Mouse (Mus musculus) E14TG2a.4 (cell line): ENCODE results near the gene Cd2.

ENCODE experiments used
- H3K27me3 ChIP-seq: 2 replicates; pipeline ENCODE4 v1.6.1; 2014; ENCODE audit warnings: low read length, control low read depth; ENCODE audit not compliant: insufficient read depth
- H3K36me3 ChIP-seq: 2 replicates; pipeline ENCODE4 v1.6.1; 2014; ENCODE audit warnings: low read length, control low read depth; ENCODE audit not compliant: insufficient read depth
- H3K4me1 ChIP-seq: replicated peaks from 2 replicates; pipeline ENCODE4 v1.6.1; 2014; ENCODE audit warnings: low read depth, low read length, control low read depth
- H3K4me3 ChIP-seq: replicated peaks from 2 replicates; pipeline ENCODE4 v1.5.1; 2014; ENCODE audit warnings: mild to moderate bottlenecking, low read length
- H3K9me3 ChIP-seq: 2 replicates; pipeline ENCODE4 v1.6.1; 2014; ENCODE audit warnings: low read length, control low read depth
- CTCF ChIP-seq: conservative IDR thresholded peaks from 2 replicates; pipeline ENCODE4 v1.5.1; 2014; ENCODE audit warnings: low read length
- NANOG ChIP-seq: IDR thresholded peaks from 2 replicates; pipeline ENCODE4 v1.6.1; 2014; ENCODE audit warnings: borderline replicate concordance, low read length, mixed read lengths
- POU5F1 ChIP-seq: IDR thresholded peaks from 2 replicates; pipeline ENCODE4 v1.6.1; 2014; ENCODE audit warnings: low read length, borderline replicate concordance

Cd2 gene

DNA sequence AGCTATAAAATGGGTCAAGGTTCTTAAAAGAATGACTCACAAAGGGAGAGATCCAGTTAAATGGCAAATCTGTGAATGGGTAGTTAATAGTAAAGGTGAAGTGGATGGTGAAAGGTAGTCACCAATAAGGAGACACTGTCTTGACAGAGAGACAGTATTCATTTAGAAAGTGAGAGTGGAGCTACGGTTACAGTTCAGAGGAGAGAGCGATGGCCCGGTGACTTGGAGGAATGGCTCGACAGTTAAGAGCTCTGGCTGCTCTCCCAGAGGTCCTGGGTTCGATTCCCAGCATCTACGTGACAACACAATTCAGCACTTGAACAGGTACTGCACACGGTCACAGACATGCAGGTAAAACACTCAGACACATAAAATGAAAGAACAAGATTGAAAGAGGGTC, 2.3 kb upstream of the Cd2 start:
- Histone ChIP-seq H3K36me3 (no peaks in the 10 kb centered on the region), H3K4me3 (no peak overlapping the region), H3K4me1 (peaks cover 38% of the 10 kb centered on the region), H3K9me3 (no peaks in the 10 kb centered on the region), H3K27me3 (no peaks in the 10 kb centered on the region)
- TF ChIP-seq CTCF (no peak), POU5F1 (no peak), NANOG (no peak)

DNA sequence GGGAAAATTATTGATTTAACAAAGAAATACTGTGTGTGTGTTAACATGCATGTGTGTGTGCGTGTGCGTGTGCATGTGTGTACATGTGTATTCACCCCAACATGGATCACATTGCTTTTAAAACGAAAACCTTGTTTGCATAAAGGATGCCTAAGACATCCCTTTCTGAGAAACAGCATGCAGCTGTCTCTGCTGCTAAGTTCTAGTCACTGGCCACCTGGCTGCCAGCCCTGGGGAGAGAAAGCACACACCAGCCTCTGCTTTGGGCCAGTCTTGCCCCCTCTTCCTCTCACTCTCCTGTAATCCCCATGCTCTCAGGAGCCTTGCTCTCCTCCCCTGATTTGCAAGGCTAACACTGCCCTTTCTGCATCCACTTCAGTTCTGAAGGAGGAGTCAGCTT, 1.7 kb upstream of the Cd2 start:
- TF ChIP-seq CTCF (no peak), POU5F1 (no peak)
- Histone ChIP-seq H3K4me3 (no peak overlapping the region), H3K27me3 (no peaks in the 10 kb centered on the region), H3K36me3 (no peaks in the 10 kb centered on the region), H3K9me3 (no peaks in the 10 kb centered on the region), H3K4me1 (peaks cover 33% of the 10 kb centered on the region)

DNA sequence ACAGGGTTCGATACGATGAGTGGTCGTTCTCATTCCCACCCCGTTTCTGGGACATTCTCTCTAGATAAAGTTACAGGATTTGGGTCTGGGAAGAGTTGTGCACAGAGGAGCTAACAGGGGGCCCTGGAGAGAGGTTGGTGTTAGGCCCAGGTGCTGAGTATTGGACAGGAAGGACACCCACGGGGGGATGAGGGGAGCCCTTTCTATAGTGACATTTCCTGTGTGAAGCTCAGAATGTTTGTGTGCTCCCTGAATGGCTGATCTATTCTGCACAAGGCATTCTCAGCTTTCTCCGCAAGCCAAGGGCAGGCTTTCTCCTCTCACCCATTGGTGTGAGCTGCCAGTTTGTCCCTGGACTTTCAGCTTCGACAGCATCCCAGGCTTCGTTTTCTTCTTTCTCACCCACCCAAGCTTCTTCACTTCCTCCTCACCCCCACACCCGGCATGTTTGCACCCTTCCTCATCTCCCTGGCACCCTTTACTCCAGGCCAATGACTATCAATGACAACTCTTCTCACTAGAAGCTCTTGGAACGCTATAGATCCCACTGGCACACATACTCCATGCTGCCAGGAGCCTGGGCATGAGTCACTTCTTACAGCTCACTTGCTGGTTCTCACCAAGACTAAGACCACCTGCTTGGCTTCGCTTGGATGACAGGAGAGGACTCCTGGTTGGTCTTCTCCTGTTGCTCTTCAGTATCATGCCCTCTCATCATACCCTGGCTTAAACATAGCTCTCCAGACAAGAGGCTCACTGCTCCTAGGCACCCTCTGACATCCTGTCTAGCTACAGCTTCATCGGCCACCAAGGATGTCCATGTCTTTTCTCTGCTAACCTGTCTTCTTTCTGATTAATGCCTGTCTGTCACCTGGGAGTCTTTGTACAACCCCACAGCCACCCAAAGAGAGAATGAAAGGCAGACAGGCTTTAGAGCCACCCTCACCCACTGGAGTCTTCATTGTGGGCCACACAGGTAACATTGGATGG, 1.1 kb downstream of the Cd2 start:
- TF ChIP-seq CTCF (no peak), POU5F1 (no peak), NANOG (no peak)

DNA sequence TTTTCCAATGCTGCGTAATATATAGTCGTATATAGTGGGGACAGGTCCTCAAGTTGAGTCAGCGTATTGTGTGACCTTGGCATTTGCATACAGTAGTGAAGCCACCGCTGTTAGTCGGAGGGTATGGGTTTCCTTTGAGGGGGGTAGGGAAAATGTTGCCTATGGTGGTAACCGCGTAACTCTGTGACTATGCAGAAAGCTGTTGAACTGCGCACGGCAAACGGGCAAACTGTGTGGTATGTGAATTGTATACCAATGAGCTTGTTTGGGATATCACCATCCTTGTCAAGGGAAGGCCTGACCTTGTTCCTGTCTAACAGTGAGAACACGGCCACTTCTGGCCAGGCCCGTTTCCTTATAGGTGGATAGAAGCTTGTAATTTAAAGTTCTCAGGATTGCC, 1.9 kb downstream of the Cd2 start:
- Histone ChIP-seq H3K9me3 (no peaks in the 10 kb centered on the region), H3K27me3 (no peaks in the 10 kb centered on the region), H3K4me1 (peaks cover 48% of the 10 kb centered on the region), H3K4me3 (no peak overlapping the region), H3K36me3 (no peaks in the 10 kb centered on the region)
- TF ChIP-seq NANOG (no peak), POU5F1 (no peak), CTCF (no peak)

More for the DNA sequence above, 1.1 kb downstream of the Cd2 start:
- H3K27me3 ChIP-seq, result no peaks in the 10 kb centered on the region
- no peak overlapping the region for H3K4me3 ChIP-seq
- H3K4me1 ChIP-seq, result peaks cover 46% of the 10 kb centered on the region
- H3K9me3 ChIP-seq, result no peaks in the 10 kb centered on the region
- H3K36me3 ChIP-seq, result no peaks in the 10 kb centered on the region

DNA sequence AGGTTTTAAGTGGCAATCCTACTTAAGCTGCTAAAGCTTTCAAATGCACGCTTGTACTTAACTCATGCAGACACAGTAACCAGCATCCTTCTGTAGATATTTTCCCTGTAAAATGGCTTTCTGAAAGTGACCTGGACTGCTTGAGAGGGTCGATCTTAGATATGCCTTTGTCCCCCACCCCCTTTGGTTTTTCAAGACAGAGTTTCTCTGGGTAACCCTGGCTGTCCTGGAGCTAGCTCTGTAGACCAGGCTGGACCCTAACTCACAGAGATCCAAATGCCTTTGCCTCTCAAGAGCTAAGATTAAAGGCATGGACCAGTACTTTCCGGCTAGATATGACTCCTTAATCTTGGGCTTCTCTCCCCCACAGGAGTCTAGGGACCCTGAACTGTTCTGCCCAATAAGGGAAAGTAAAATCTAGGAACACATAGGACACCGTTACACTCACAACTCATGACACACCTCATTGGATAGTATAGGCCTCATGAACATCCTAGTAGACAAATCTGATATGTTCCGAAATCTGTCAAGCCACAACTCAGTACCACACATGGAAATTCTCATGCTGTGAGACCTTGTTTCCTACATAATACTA, 2.6 kb downstream of the Cd2 start:
- no peaks in the 10 kb centered on the region for H3K9me3 ChIP-seq
- peaks cover 49% of the 10 kb centered on the region for H3K4me1 ChIP-seq
- H3K36me3 ChIP-seq, result no peaks in the 10 kb centered on the region
- no peaks in the 10 kb centered on the region for H3K27me3 ChIP-seq
- TF ChIP-seq POU5F1 (no peak), NANOG (no peak), CTCF (no peak)
- no peak overlapping the region for H3K4me3 ChIP-seq

DNA sequence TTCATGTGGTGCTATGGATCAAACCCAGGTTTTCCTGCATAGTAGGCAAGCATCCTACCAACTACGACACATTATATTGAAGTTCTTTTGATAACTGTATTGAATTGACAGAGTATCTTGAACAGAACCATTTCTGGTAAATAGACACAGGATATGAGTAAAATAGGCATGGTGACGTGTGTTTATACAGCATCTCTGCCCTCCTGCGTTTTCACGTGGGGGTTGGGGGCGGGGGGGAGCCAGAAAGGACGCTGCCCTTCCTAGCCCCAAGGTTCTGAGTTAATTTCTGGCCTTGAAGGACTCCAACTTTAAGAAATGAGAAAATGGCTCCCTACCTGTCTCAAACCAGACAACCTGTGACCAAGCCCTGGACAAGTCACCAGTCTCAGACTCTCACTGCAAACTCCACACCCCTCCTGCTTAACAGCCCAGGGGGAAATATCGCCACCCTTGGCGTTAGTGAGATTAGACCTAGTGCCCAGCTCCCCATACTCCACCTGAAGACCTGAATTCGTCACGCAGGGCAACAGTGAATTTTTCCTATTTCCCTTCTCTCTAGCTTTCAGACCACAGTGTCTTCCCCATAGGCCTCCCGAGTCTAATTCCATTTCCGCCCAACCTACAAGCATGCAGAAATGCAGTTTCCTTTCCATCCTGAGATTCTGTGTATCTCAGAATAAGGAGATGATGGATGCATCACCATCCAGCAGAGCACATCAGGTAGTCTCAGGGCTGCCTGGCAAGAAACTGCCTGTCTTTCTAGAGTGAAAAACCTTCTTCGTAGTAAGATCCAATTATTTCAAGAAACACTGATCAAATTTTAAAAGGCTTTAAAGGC, 3.7 kb downstream of the Cd2 start:
- Histone ChIP-seq H3K27me3 (no peaks in the 10 kb centered on the region), H3K4me3 (no peak overlapping the region), H3K4me1 (peaks cover 59% of the 10 kb centered on the region), H3K9me3 (no peaks in the 10 kb centered on the region), H3K36me3 (no peaks in the 10 kb centered on the region)
- TF ChIP-seq NANOG, result no peak
- no peak for TF ChIP-seq POU5F1

DNA sequence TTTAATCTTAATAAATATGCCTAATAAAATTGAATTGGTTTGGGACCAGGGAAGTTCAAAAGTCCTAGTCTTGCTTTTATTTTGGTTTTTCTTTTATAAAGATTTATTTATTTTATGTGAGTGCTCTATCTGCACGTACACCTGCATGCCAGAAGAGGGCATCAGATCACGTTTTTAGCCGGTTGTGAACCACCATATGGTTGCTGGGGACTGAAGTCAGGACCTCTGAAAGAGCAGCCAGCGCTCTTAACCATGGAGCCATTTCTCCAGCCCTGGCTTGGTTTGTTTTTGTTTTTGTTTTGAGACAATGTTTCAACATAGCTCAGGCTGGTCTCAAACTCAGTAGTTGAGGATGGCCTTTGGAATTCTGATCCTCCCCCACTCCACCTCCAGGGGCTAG, 4.3 kb downstream of the Cd2 start:
- Histone ChIP-seq H3K36me3 (no peaks in the 10 kb centered on the region), H3K4me3 (no peak overlapping the region), H3K9me3 (no peaks in the 10 kb centered on the region), H3K4me1 (peaks cover 65% of the 10 kb centered on the region), H3K27me3 (no peaks in the 10 kb centered on the region)
- TF ChIP-seq POU5F1, result no peak
- TF ChIP-seq NANOG, result no peak
- TF ChIP-seq CTCF, result peak; percentile 45

DNA sequence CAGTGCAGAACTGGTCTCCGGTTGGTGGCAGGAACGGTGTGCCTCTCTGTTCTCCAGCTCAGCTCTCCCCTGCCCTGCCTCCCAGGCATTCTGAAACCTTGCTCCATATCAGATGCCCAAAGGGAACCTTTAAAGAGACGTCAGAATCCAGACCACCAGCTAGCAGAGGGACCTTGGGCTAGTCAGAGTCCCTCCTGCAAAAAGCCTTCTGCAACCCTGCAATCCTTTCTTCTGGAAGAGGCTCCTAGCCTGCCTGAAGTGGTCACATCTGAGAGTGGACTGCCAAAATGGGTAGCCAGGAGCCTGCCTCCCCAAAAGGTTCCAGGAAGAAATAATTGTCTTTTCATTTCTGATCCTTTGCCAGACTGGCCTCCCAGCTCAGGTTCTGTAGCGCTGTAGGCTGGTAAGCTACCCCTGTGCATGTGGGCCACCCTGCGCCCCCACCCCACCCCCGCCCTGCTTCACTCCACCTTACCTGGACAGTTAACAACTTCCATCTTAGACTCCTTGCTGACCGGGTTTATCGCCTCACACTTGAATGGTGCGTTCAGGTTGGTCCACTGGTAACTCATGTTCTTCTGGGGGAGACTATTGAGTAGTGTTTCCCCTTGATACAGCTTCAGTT, 5.1 kb downstream of the Cd2 start:
- Histone ChIP-seq H3K9me3 (no peaks in the 10 kb centered on the region), H3K36me3 (no peaks in the 10 kb centered on the region), H3K27me3 (no peaks in the 10 kb centered on the region), H3K4me3 (peak overlapping the region; percentile 48), H3K4me1 (peaks cover 59% of the 10 kb centered on the region)
- TF ChIP-seq CTCF, result no peak
- no peak for TF ChIP-seq POU5F1
- TF ChIP-seq NANOG, result no peak
